Mouse (Mus musculus) cerebral cortex, adult 2 months (tissue): ENCODE measurements around the gene Ly6g6d.

Experiments used
- WGBS: fragments of 180-500 bp; shearing (Covaris S2); methylation state at CpG from one replicate; pipeline ENCODE4 v1.1.7; 2018; 5-methylcytosine and 5-hydroxymethylcytosine counted together

The Ly6g6d gene

GRCm38 (mm10) chr17:35024261-35024660, 53.6 kb downstream of the Ly6g6d start:
- 86% methylated on average over 13 of the region's 13 CpGs for WGBS

- WGBS, result 89% methylated on average over 4 of the region's 4 CpGs
Measured at GRCm38 (mm10) chr17:35023756-35024155, 54.1 kb downstream of the Ly6g6d start.

- WGBS, result 92% methylated on average over 5 of the region's 5 CpGs
Measured at GRCm38 (mm10) chr17:35023221-35023620, 54.6 kb downstream of the Ly6g6d start.

GRCm38 (mm10) chr17:35022541-35023060, 55.3 kb downstream of the Ly6g6d start:
- 98% methylated on average over 8 of the region's 8 CpGs for WGBS

- WGBS, result 66% methylated on average over 6 of the region's 6 CpGs
Measured at GRCm38 (mm10) chr17:35021842-35022477, 55.9 kb downstream of the Ly6g6d start.
